Mouse (Mus musculus) retina, embryonic 14.5 days (tissue): ENCODE results near the gene Ppa2.

ENCODE experiments used
- DNase-seq: peaks from one replicate; pipeline ENCODE4 v3.0.0-alpha.2; 2015; ENCODE audit warnings: low spot score

Gene Ppa2

GRCm38 (mm10) chr3:133309954-133310808, at the start of gene Ppa2:
Gene Ppa2, plus strand, starts transcription at chr3:133310110.
- DNase-seq = peak; percentile 84

GRCm38 (mm10) chr3:133271887-133272286, 38.0 kb upstream of the Ppa2 start:
- peak; percentile 89 for DNase-seq

GRCm38 (mm10) chr3:133284587-133284986, 25.3 kb upstream of the Ppa2 start:
- no peak for DNase-seq

GRCm38 (mm10) chr3:133288795-133289194, 21.1 kb upstream of the Ppa2 start:
- DNase-seq = no peak

- DNase-seq = no peak
Measured at GRCm38 (mm10) chr3:133304328-133304727, 5.6 kb upstream of the Ppa2 start.

- no peak for DNase-seq
Measured at GRCm38 (mm10) chr3:133308361-133308760, 1.5 kb upstream of the Ppa2 start.

GRCm38 (mm10) chr3:133309359-133309758, 551 bp upstream of the Ppa2 start:
- no peak for DNase-seq

GRCm38 (mm10) chr3:133310809-133311179, 884 bp downstream of the Ppa2 start:
- no peak for DNase-seq

GRCm38 (mm10) chr3:133312331-133312730, 2.4 kb downstream of the Ppa2 start:
- DNase-seq = no peak

GRCm38 (mm10) chr3:133312850-133313249, 2.9 kb downstream of the Ppa2 start:
- DNase-seq = no peak

GRCm38 (mm10) chr3:133313491-133314199, 3.7 kb downstream of the Ppa2 start:
- no peak for DNase-seq

GRCm38 (mm10) chr3:133314475-133314874, 4.6 kb downstream of the Ppa2 start:
- DNase-seq = peak; percentile 84

- no peak for DNase-seq
Measured at GRCm38 (mm10) chr3:133315011-133315410, 5.1 kb downstream of the Ppa2 start.

- no peak for DNase-seq
Measured at GRCm38 (mm10) chr3:133315647-133316046, 5.7 kb downstream of the Ppa2 start.

GRCm38 (mm10) chr3:133317845-133318244, 7.9 kb downstream of the Ppa2 start:
- no peak for DNase-seq

GRCm38 (mm10) chr3:133318596-133318995, 8.7 kb downstream of the Ppa2 start:
- no peak for DNase-seq

- no peak for DNase-seq
Measured at GRCm38 (mm10) chr3:133319795-133320194, 9.9 kb downstream of the Ppa2 start.

GRCm38 (mm10) chr3:133320313-133320712, 10.4 kb downstream of the Ppa2 start:
- no peak for DNase-seq

- DNase-seq = no peak
Measured at GRCm38 (mm10) chr3:133321928-133322327, 12.0 kb downstream of the Ppa2 start.

- DNase-seq = peak; percentile 29
Measured at GRCm38 (mm10) chr3:133322552-133322951, 12.6 kb downstream of the Ppa2 start.

- peak; percentile 53 for DNase-seq
Measured at GRCm38 (mm10) chr3:133325135-133325534, 15.2 kb downstream of the Ppa2 start.

- no peak for DNase-seq
Measured at GRCm38 (mm10) chr3:133328551-133328950, 18.6 kb downstream of the Ppa2 start.

GRCm38 (mm10) chr3:133329406-133329805, 19.5 kb downstream of the Ppa2 start:
- DNase-seq = no peak
